Mouse (Mus musculus) CH12.LX (cell line): ENCODE measurements around the gene Anks1b. TPM values are rescaled to one million over a fixed set of nuclear protein-coding genes. Genes with fewer than 3 reads are reported as not detected.

ENCODE experiments used
- DNase-seq: peaks from one replicate; pipeline ENCODE4 v3.0.0-alpha.2; 2013; ENCODE audit errors: extremely low read depth
- H3K27ac ChIP-seq: 2 replicates; pipeline ENCODE4 v1.5.1; 2012; ENCODE audit warnings: low read depth, mild to moderate bottlenecking, control low read depth, moderate library complexity; ENCODE audit not compliant: insufficient read depth
- H3K27me3 ChIP-seq: replicated peaks from 2 replicates; pipeline ENCODE3; 2012; ENCODE audit warnings: inconsistent platforms
- H3K36me3 ChIP-seq, 2 experiments: replicated peaks in 1 of 2; 2 replicates each; pipeline versions ENCODE3 to v1.6.1; 2012; ENCODE audit warnings: inconsistent platforms in 1 of 2, low read length in 1 of 2, mild to moderate bottlenecking in 1 of 2, mixed read lengths in 1 of 2, moderate library complexity in 1 of 2; ENCODE audit not compliant: control insufficient read depth in 1 of 2, insufficient read depth in 1 of 2
- H3K4me1 ChIP-seq, 2 experiments: 2 replicates each; pipeline ENCODE4 v1.6.1; 2012; ENCODE audit warnings: inconsistent platforms in 1 of 2, moderate library complexity in 1 of 2; ENCODE audit not compliant: insufficient read depth in 2 of 2, control insufficient read depth in 1 of 2
- H3K4me2 ChIP-seq: 2 replicates; pipeline ENCODE4 v1.6.1; 2012; ENCODE audit warnings: low read depth, mild to moderate bottlenecking, control low read depth; ENCODE audit not compliant: poor library complexity, insufficient read depth, severe bottlenecking
- H3K4me3 ChIP-seq, 3 experiments: fragments of 150-350 bp in 1 of 3; sonication (generic) in 1 of 3; replicated peaks in 1 of 3; 2 replicates each; pipeline versions ENCODE3 to v1.5.1; 2011 to 2012; ENCODE audit warnings: low read depth in 2 of 3, low read length in 2 of 3, mild to moderate bottlenecking in 2 of 3, moderate library complexity in 2 of 3, control low read depth in 1 of 3, improper control_type of control experiment in 1 of 3, inconsistent platforms in 1 of 3, mixed read lengths in 1 of 3; ENCODE audit not compliant: poor library complexity in 1 of 3
- H3K79me2 ChIP-seq: replicated peaks from 2 replicates; pipeline ENCODE4 v1.6.1; 2012; ENCODE audit warnings: mild to moderate bottlenecking, moderate library complexity; ENCODE audit not compliant: control insufficient read depth, poor library complexity, insufficient read depth, severe bottlenecking; ENCODE audit errors: extremely low read depth
- H3K9ac ChIP-seq: 2 replicates; pipeline ENCODE4 v1.6.1; 2012; ENCODE audit warnings: low read depth, mild to moderate bottlenecking, control low read depth, moderate library complexity; ENCODE audit not compliant: insufficient read depth
- H3K9me3 ChIP-seq: replicated peaks from 2 replicates; pipeline ENCODE3; 2012; ENCODE audit warnings: low read length, inconsistent platforms, mixed read lengths
- CHD1 ChIP-seq: IDR thresholded peaks from 2 replicates; pipeline ENCODE4 v1.6.1; 2012; ENCODE audit warnings: low read depth, low read length, improper control_type of control experiment, inconsistent platforms
- E2F4 ChIP-seq: IDR thresholded peaks from 2 replicates; pipeline ENCODE4 v1.6.1; 2011; ENCODE audit warnings: low read depth, low read length, improper control_type of control experiment; ENCODE audit not compliant: insufficient replicate concordance
- ELF1 ChIP-seq: IDR thresholded peaks from 2 replicates; pipeline ENCODE4 v1.6.1; 2014; ENCODE audit warnings: low read depth, mild to moderate bottlenecking, inconsistent platforms, low read length, improper control_type of control experiment
- EP300 ChIP-seq: IDR thresholded peaks from 2 replicates; pipeline ENCODE4 v1.6.1; 2011; ENCODE audit warnings: low read length, improper control_type of control experiment
- JUN ChIP-seq: IDR thresholded peaks from 2 replicates; pipeline ENCODE4 v1.6.1; 2011; ENCODE audit warnings: low read depth, mild to moderate bottlenecking, low read length, improper control_type of control experiment, moderate library complexity; ENCODE audit not compliant: insufficient read depth
- JUND ChIP-seq: conservative IDR thresholded peaks from 2 replicates; pipeline ENCODE4 v1.6.1; 2011; ENCODE audit warnings: low read depth, low read length, improper control_type of control experiment
- MAFK ChIP-seq: IDR thresholded peaks from 2 replicates; pipeline ENCODE4 v1.6.1; 2011; ENCODE audit warnings: low read length, improper control_type of control experiment; ENCODE audit not compliant: insufficient replicate concordance
- MXI1 ChIP-seq: IDR thresholded peaks from 2 replicates; pipeline ENCODE4 v1.6.1; 2011; ENCODE audit warnings: mild to moderate bottlenecking, low read depth, low read length, improper control_type of control experiment
- PAX5 ChIP-seq: IDR thresholded peaks from 2 replicates; pipeline ENCODE4 v1.6.1; 2012; ENCODE audit warnings: low read length, inconsistent platforms, mixed read lengths
- SMC3 ChIP-seq: IDR thresholded peaks from 2 replicates; pipeline ENCODE4 v1.6.1; 2011; ENCODE audit warnings: low read depth, low read length, improper control_type of control experiment
- TBP ChIP-seq: conservative IDR thresholded peaks from 2 replicates; pipeline ENCODE4 v1.6.1; 2011; ENCODE audit warnings: low read depth, low read length, improper control_type of control experiment
- TCF12 ChIP-seq: IDR thresholded peaks from 2 replicates; pipeline ENCODE4 v1.6.1; 2014; ENCODE audit warnings: low read depth, mild to moderate bottlenecking, inconsistent platforms, low read length, improper control_type of control experiment
- UBTF ChIP-seq: IDR thresholded peaks from 2 replicates; pipeline ENCODE4 v1.6.1; 2012; ENCODE audit warnings: low read depth, mild to moderate bottlenecking, inconsistent platforms, low read length, improper control_type of control experiment, moderate library complexity
- ZMIZ1 ChIP-seq: IDR thresholded peaks from 2 replicates; pipeline ENCODE4 v1.6.1; 2012; ENCODE audit warnings: low read depth, mild to moderate bottlenecking, inconsistent platforms, low read length, improper control_type of control experiment
- ZNF384 ChIP-seq: IDR thresholded peaks from 2 replicates; pipeline ENCODE4 v1.6.1; 2012; ENCODE audit warnings: low read depth, low read length, improper control_type of control experiment, inconsistent platforms
- dilution Hi-C: fragments of 300-500 bp; cut with MboI; formaldehyde crosslinking; loops from 2 replicates; pipeline ENCODE4 v1.14.3; 2020; ENCODE audit warnings: low sequenced_read_pairs; ENCODE audit not compliant: extremely low pct_unique_long_range_greater_than_20kb, extremely low pct_ligation_motif_present
- in situ Hi-C: fragments of 300-500 bp; cut with MboI; formaldehyde crosslinking; loops from 3 replicates; pipeline ENCODE4 v1.14.3; 2019; ENCODE audit warnings: low sequenced_read_pairs, low pct_ligation_motif_present, low pct_unique_long_range_greater_than_20kb, mixed read lengths
- polyA plus RNA-seq: library from polyadenylated mRNA; unstranded; fragments of >175 nt; gene quantifications from 2 replicates; pipeline ENCODE4 v1.2.1, GENCODE M21; 2012; ENCODE audit warnings: low read depth; ENCODE audit not compliant: insufficient read length
- total RNA-seq, 2 experiments: library from RNA; depleted of rRNA; stranded (reverse); fragments of 300-350 nt in 1 of 2; fragments of >200 nt in 1 of 2; gene quantifications; 2 replicates each; pipeline ENCODE4 v1.2.3; 2012 to 2014

Gene Anks1b
- total and polyA plus RNA-seq, 3 experiments: 0.17 TPM; not detected in 2

GRCm38 (mm10) chr10:90493436-90493835 is 620.1 kb downstream of the Anks1b start:
- Histone ChIP-seq H3K4me1 (no peaks in the 10 kb centered on the region), H3K4me3 (no peak overlapping the region), H3K4me2 (no peak overlapping the region), H3K27me3 (no peaks in the 10 kb centered on the region), H3K9me3 (no peaks in the 10 kb centered on the region), H3K9ac (no peak overlapping the region), H3K79me2 (no peaks in the 10 kb centered on the region), H3K27ac (no peak overlapping the region), H3K36me3 (no peaks in the 10 kb centered on the region)
- DNase-seq: no peak
- TF ChIP-seq CHD1 (no peak), EP300 (no peak), JUN (no peak), MXI1 (no peak), ELF1 (no peak), SMC3 (no peak), ZNF384 (no peak), PAX5 (no peak), TBP (no peak), JUND (no peak), E2F4 (no peak), ZMIZ1 (no peak)
- dilution Hi-C loops: no loop called here
- in situ Hi-C loops: no loop called here

- no peaks in the 10 kb centered on the region for H3K79me2 ChIP-seq
- H3K9ac ChIP-seq: no peak overlapping the region
- no peak for DNase-seq
- no peaks in the 10 kb centered on the region for H3K27me3 ChIP-seq
- no peaks in the 10 kb centered on the region for H3K9me3 ChIP-seq
- no peaks in the 10 kb centered on the region for H3K4me1 ChIP-seq
- dilution Hi-C loops: no loop called here
- TF ChIP-seq UBTF: no peak
- TF ChIP-seq TCF12: no peak
- no peak for TF ChIP-seq MAFK
- no peak for TF ChIP-seq TBP
- no peak overlapping the region for H3K4me2 ChIP-seq
- H3K27ac ChIP-seq: no peak overlapping the region
- no peaks in the 10 kb centered on the region for H3K36me3 ChIP-seq
- no peak overlapping the region for H3K4me3 ChIP-seq
- in situ Hi-C loops: no loop called here
Measured at GRCm38 (mm10) chr10:90493996-90494642, 620.8 kb downstream of the Anks1b start.
